Mouse (Mus musculus) limb, embryonic 10.5 days (tissue): ENCODE measurements around the gene Tbcel. TPM values are rescaled to one million over a fixed set of nuclear protein-coding genes. Genes with fewer than 3 reads are reported as not detected.

Experiments used
- DNase-seq: peaks from one replicate; pipeline ENCODE4 v3.0.0-alpha.2; 2017; ENCODE audit warnings: low spot score
- H3K27ac ChIP-seq: fragments of 300-500 bp; sonication (generic); 2 replicates; pipeline ENCODE4 v1.5.1; 2016; ENCODE audit warnings: mild to moderate bottlenecking
- H3K27me3 ChIP-seq: fragments of 300-500 bp; sonication (generic); 2 replicates; pipeline ENCODE4 v1.6.1; 2016; ENCODE audit warnings: low read depth, mild to moderate bottlenecking; ENCODE audit not compliant: poor library complexity, severe bottlenecking
- H3K36me3 ChIP-seq: fragments of 300-500 bp; sonication (generic); 2 replicates; pipeline ENCODE4 v1.6.1; 2016; ENCODE audit warnings: mild to moderate bottlenecking, moderate library complexity
- H3K4me1 ChIP-seq: fragments of 300-500 bp; sonication (generic); 2 replicates; pipeline ENCODE4 v1.6.1; 2016
- H3K4me3 ChIP-seq: fragments of 300-500 bp; sonication (generic); 2 replicates; pipeline ENCODE4 v1.5.1; 2016; ENCODE audit warnings: mild to moderate bottlenecking, moderate library complexity
- H3K9me3 ChIP-seq: fragments of 300-500 bp; sonication (generic); replicated peaks from 2 replicates; pipeline ENCODE4 v1.6.1; 2016; ENCODE audit warnings: mild to moderate bottlenecking
- WGBS: fragments of 180-500 bp; shearing (Covaris S2); methylation state at CpG from one replicate; pipeline ENCODE4 v1.1.7; 2016; 5-methylcytosine and 5-hydroxymethylcytosine counted together
- microRNA-seq: library from miRNA; unstranded; fragments of <30 nt; microRNA quantifications from one replicate; pipeline ENCODE4, GENCODE M21; 2017
- polyA plus RNA-seq: library from polyadenylated mRNA; unstranded; fragments of >200 nt; fragmentation: Nextera tagmentation; extraction: Ambion mirVana; gene quantifications from 2 replicates; pipeline ENCODE4 v1.2.1, GENCODE M21; 2016

The Tbcel gene
- polyA plus RNA-seq, 1 experiment from 2014 or later = 4.0 TPM

GRCm38 (mm10) chr9:42394321-42394720 lies 113.3 kb downstream of the Tbcel start:
- Histone ChIP-seq H3K4me1 (peaks cover 24% of the 10 kb centered on the region), H3K4me3 (no peak overlapping the region), H3K9me3 (no peaks in the 10 kb centered on the region), H3K27me3 (no peaks in the 10 kb centered on the region), H3K27ac (no peak overlapping the region), H3K36me3 (no peaks in the 10 kb centered on the region)
- 86% methylated on average over 8 of the region's 8 CpGs for WGBS
- no peak for DNase-seq

DNA sequence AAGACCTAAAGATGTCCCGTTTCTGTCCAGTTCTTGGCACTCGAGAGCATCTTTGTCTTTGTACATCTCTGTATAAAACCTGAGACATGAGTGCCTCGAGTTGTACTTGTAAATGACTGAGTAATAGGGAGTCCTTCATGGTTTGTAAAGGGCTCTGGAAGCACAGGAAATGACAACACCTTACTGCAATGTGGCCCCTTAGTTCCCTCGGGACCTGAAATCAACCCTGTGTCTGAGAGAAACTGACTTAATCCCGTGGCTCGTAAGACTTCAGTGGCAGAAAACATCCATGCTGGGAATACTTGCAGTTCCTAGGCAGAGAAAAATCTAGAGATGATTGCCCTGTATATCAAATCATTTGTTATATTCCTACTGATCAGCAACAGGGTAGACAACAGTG lies 114.7 kb downstream of the Tbcel start:
- WGBS = 71% methylated on average over 6 of the region's 6 CpGs
- no peak overlapping the region for H3K27ac ChIP-seq
- no peaks in the 10 kb centered on the region for H3K9me3 ChIP-seq
- no peaks in the 10 kb centered on the region for H3K27me3 ChIP-seq
- peaks cover 24% of the 10 kb centered on the region for H3K4me1 ChIP-seq
- no peak overlapping the region for H3K4me3 ChIP-seq
- DNase-seq = no peak
- no peaks in the 10 kb centered on the region for H3K36me3 ChIP-seq

GRCm38 (mm10) chr9:42388490-42388889 lies 119.1 kb downstream of the Tbcel start:
- H3K9me3 ChIP-seq = no peaks in the 10 kb centered on the region
- 50% methylated on average over 4 of the region's 4 CpGs for WGBS
- H3K4me1 ChIP-seq = peaks cover 24% of the 10 kb centered on the region
- no peak overlapping the region for H3K27ac ChIP-seq
- H3K36me3 ChIP-seq = no peaks in the 10 kb centered on the region
- no peak for DNase-seq
- H3K4me3 ChIP-seq = no peak overlapping the region
- no peaks in the 10 kb centered on the region for H3K27me3 ChIP-seq

- DNase-seq = no peak
- Histone ChIP-seq H3K4me1 (peaks cover 18% of the 10 kb centered on the region), H3K27ac (no peak overlapping the region), H3K4me3 (no peak overlapping the region), H3K27me3 (no peaks in the 10 kb centered on the region), H3K9me3 (no peaks in the 10 kb centered on the region), H3K36me3 (no peaks in the 10 kb centered on the region)
- WGBS = 79% methylated on average over 8 of the region's 8 CpGs
Observed at GRCm38 (mm10) chr9:42387038-42387437, 120.6 kb downstream of the Tbcel start.

GRCm38 (mm10) chr9:42385656-42386055 lies 122.0 kb downstream of the Tbcel start:
- Histone ChIP-seq H3K4me1 (peaks cover 6% of the 10 kb centered on the region), H3K9me3 (no peaks in the 10 kb centered on the region), H3K27me3 (no peaks in the 10 kb centered on the region), H3K27ac (no peak overlapping the region), H3K36me3 (no peaks in the 10 kb centered on the region), H3K4me3 (no peak overlapping the region)
- 87% methylated on average over 13 of the region's 13 CpGs for WGBS
- DNase-seq = no peak

DNA sequence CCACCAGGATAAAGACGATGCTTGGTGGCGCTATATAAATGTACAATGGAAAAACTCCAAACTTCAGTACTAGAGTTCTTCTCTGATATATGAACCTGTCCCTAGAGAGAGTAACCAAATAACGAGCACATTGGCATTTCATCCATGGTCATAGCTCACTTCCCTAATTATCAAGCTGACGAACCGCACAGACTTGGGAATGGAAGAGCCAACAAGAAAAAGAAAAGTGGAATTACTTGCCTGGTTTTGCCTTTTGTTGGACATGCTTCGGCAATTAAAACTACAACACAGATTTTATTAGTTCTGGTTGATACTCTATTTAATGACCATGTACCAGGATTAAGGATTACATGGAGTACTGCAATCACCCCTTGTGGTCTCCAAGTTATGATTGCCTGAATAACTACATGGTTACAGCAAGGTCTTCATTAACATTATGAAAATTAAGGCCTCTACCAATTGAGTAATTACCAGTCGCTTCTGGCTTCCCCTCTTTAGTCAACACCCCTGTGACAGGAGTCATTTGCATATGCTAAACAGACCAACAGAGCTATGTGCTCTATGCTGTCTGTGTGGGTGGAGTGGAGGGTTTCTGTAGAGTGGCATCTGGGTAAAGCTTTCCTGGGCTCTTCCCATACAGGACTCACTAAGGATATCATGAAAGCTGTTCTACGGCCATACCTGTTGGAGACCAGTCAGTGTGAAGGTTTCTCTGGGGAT lies 124.8 kb downstream of the Tbcel start:
- WGBS = 84% methylated on average over 8 of the region's 8 CpGs
- no peak for DNase-seq
- H3K4me3 ChIP-seq = no peak overlapping the region
- H3K27ac ChIP-seq = no peak overlapping the region
- no peaks in the 10 kb centered on the region for H3K4me1 ChIP-seq
- H3K9me3 ChIP-seq = no peaks in the 10 kb centered on the region
- no peaks in the 10 kb centered on the region for H3K36me3 ChIP-seq
- H3K27me3 ChIP-seq = no peaks in the 10 kb centered on the region

DNA sequence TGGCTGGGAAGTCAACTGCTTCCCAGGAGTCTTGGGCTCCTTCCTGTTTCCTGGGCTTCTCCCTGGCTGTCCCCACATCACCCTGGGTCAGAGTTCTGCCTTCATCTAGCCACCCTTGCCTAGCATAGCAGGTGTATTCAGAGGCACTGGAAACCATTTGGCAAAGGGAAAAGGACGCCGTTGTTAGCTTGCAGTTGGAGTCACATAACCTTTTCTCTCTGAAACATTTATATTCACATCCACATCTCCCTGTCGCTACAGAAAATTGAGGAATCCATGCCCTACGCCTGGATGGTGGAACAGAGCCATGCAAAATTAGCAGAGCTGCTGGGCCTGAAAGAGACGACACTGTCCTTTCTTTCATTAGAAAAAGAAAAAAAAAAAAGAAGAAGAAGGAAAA lies 125.5 kb downstream of the Tbcel start:
- WGBS = 90% methylated on average over 5 of the region's 5 CpGs
- H3K4me1 ChIP-seq = no peaks in the 10 kb centered on the region
- no peaks in the 10 kb centered on the region for H3K27me3 ChIP-seq
- H3K9me3 ChIP-seq = no peaks in the 10 kb centered on the region
- no peaks in the 10 kb centered on the region for H3K36me3 ChIP-seq
- H3K4me3 ChIP-seq = no peak overlapping the region
- no peak for DNase-seq
- no peak overlapping the region for H3K27ac ChIP-seq

- no peak for DNase-seq
- Histone ChIP-seq H3K4me3 (no peak overlapping the region), H3K36me3 (no peaks in the 10 kb centered on the region), H3K27me3 (no peaks in the 10 kb centered on the region), H3K4me1 (no peaks in the 10 kb centered on the region), H3K27ac (no peak overlapping the region), H3K9me3 (no peaks in the 10 kb centered on the region)
- 93% methylated on average over 4 of the region's 4 CpGs for WGBS
Observed at GRCm38 (mm10) chr9:42378071-42378470, 129.5 kb downstream of the Tbcel start.

DNA sequence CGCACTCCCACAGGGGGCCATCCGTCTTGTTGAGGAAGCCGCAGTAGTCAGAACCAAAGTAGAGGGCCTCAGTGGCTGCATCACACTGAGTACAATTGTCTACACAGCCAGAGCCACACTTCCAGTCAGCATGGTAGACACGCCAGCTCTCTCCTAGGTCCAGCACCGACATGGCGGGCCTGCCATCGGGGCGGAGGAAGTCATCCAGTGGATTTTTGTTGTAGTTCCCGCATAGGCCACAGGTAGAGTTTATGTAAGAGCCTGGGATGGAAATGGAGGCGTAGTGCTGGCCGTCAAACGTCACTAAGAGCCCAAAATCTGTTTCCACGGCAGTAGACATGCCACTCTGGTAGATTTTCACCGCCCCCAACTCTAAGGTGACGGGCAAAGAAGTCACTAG lies 130.0 kb downstream of the Tbcel start:
- Histone ChIP-seq H3K4me3 (no peak overlapping the region), H3K27ac (no peak overlapping the region), H3K4me1 (no peaks in the 10 kb centered on the region), H3K27me3 (no peaks in the 10 kb centered on the region), H3K36me3 (no peaks in the 10 kb centered on the region), H3K9me3 (no peaks in the 10 kb centered on the region)
- no peak for DNase-seq
- WGBS = 93% methylated on average over 15 of the region's 15 CpGs

- H3K36me3 ChIP-seq = no peaks in the 10 kb centered on the region
- H3K4me3 ChIP-seq = no peak overlapping the region
- 89% methylated on average over 6 of the region's 6 CpGs for WGBS
- no peaks in the 10 kb centered on the region for H3K27me3 ChIP-seq
- H3K27ac ChIP-seq = no peak overlapping the region
- H3K9me3 ChIP-seq = no peaks in the 10 kb centered on the region
- no peaks in the 10 kb centered on the region for H3K4me1 ChIP-seq
- DNase-seq = no peak
Observed at GRCm38 (mm10) chr9:42371670-42372368, 135.8 kb downstream of the Tbcel start.

Small RNA genes lying within 50 kb of the gene (microRNA-seq; reads per million reads assigned to microRNA genes)
- gene Gm44311 = not detected

Other genes starting within 250 kb of the Tbcel start
- 56.9 and 63.2 TPM in 2 replicates for gene Sc5d, start 243.6 kb downstream of the Tbcel start, polyA plus RNA-seq
- gene Tecta, start 107.9 kb downstream of the Tbcel start, polyA plus RNA-seq = 0.03 and 0.05 TPM in 2 replicates